Mouse (Mus musculus) midbrain, embryonic 11.5 days (tissue): ENCODE results near the gene Crip2. TPM values are rescaled to one million over a fixed set of nuclear protein-coding genes. Genes with fewer than 3 reads are reported as not detected.
A peak's percentile ranks its signal among the peaks of the same experiment; 100 is the strongest.

Experiments used
- ATAC-seq: fragments of 200-750 bp; cut with Nextera tagmentation; 2 replicates; pipeline ENCODE4 v1.8.0; 2017; ENCODE audit warnings: moderate TSS enrichment, moderate library complexity; ENCODE audit not compliant: low FRiP score
- DNase-seq: peaks from one replicate; pipeline ENCODE4 v3.0.0; 2015; ENCODE audit warnings: low spot score; ENCODE audit errors: missing footprints
- H3K27ac ChIP-seq: fragments of 300-500 bp; sonication (generic); 2 replicates; pipeline ENCODE4 v1.5.1; 2014; ENCODE audit warnings: low read depth, low read length
- H3K27me3 ChIP-seq: fragments of 300-500 bp; sonication (generic); 2 replicates; pipeline ENCODE4 v1.6.1; 2014; ENCODE audit warnings: mild to moderate bottlenecking, low read length, moderate library complexity, mixed read lengths; ENCODE audit not compliant: control insufficient read depth, insufficient read depth
- H3K36me3 ChIP-seq: fragments of 300-500 bp; sonication (generic); 2 replicates; pipeline ENCODE4 v1.6.1; 2014; ENCODE audit warnings: mild to moderate bottlenecking, low read length, moderate library complexity, mixed read lengths; ENCODE audit not compliant: control insufficient read depth, insufficient read depth
- H3K4me1 ChIP-seq: fragments of 300-500 bp; sonication (generic); 2 replicates; pipeline ENCODE4 v1.6.1; 2014; ENCODE audit warnings: low read length; ENCODE audit not compliant: control insufficient read depth, insufficient read depth
- H3K4me2 ChIP-seq: fragments of 300-500 bp; sonication (generic); 2 replicates; pipeline ENCODE4 v1.6.1; 2014; ENCODE audit warnings: mild to moderate bottlenecking, moderate library complexity
- H3K4me3 ChIP-seq: fragments of 300-500 bp; sonication (generic); 2 replicates; pipeline ENCODE4 v1.5.1; 2014; ENCODE audit warnings: low read depth, low read length
- H3K9ac ChIP-seq: fragments of 300-500 bp; sonication (generic); 2 replicates; pipeline ENCODE4 v1.6.1; 2014; ENCODE audit warnings: low read length
- H3K9me3 ChIP-seq: fragments of 300-500 bp; sonication (generic); 2 replicates; pipeline ENCODE4 v1.6.1; 2016; ENCODE audit warnings: low read length; ENCODE audit not compliant: control insufficient read depth
- WGBS: fragments of 180-500 bp; shearing (Covaris S2); extraction: QIAGEN DNeasy Blood & Tissue Kit; methylation state at CpG from one replicate; pipeline ENCODE4 v1.1.7; 2014; 5-methylcytosine and 5-hydroxymethylcytosine counted together
- polyA plus RNA-seq: library from polyadenylated mRNA; unstranded; fragments of >200 nt; fragmentation: Nextera tagmentation; extraction: Ambion mirVana; gene quantifications from 2 replicates; pipeline ENCODE4 v1.2.1, GENCODE M21; 2014

Gene Crip2
- polyA plus RNA-seq, 1 experiment from 2014 or later = 247 TPM

GRCm38 (mm10) chr12:113181020-113181419 is 41.0 kb downstream of the Crip2 start:
- Histone ChIP-seq H3K27ac (no peak overlapping the region), H3K4me2 (no peak overlapping the region), H3K9ac (no peak overlapping the region), H3K4me1 (peaks cover 2% of the 10 kb centered on the region; the same call in 1 of the 2 replicates), H3K36me3 (no peaks in the 10 kb centered on the region), H3K4me3 (no peak overlapping the region), H3K9me3 (no peaks in the 10 kb centered on the region), H3K27me3 (peaks cover 2% of the 10 kb centered on the region; the same call in 1 of the 2 replicates)
- ATAC-seq (no peak), DNase-seq (no peak)
- WGBS = 71% methylated on average over 4 of the region's 4 CpGs

GRCm38 (mm10) chr12:113184945-113185344 is 44.9 kb downstream of the Crip2 start:
- Histone ChIP-seq H3K4me3 (no peak overlapping the region), H3K9me3 (no peaks in the 10 kb centered on the region), H3K36me3 (peaks cover 8% of the 10 kb centered on the region), H3K9ac (peak overlapping the region; percentile 82; the same call in 1 of the 2 replicates), H3K4me1 (peaks cover 17% of the 10 kb centered on the region), H3K4me2 (peak overlapping the region; percentile 77; the same call in 1 of the 2 replicates), H3K27me3 (peaks cover 2% of the 10 kb centered on the region; the same call in 1 of the 2 replicates), H3K27ac (no peak overlapping the region)
- 59% methylated on average over 5 of the region's 5 CpGs for WGBS
- ATAC-seq = no peak
- DNase-seq = no peak

GRCm38 (mm10) chr12:113185442-113186291 is 45.6 kb downstream of the Crip2 start, which contains the start of gene Tmem121:
Tmem121 (plus strand) TSS chr12:113185930.
- ATAC-seq (peak; percentile 79), DNase-seq (peak; percentile 93)
- Histone ChIP-seq H3K9me3 (no peaks in the 10 kb centered on the region), H3K36me3 (peaks cover 10% of the 10 kb centered on the region), H3K4me1 (peaks cover 17% of the 10 kb centered on the region), H3K4me3 (peak within 1 kb of the TSS; percentile 72), H3K9ac (peak within 1 kb of the TSS; percentile 82), H3K4me2 (peak within 1 kb of the TSS; percentile 77), H3K27me3 (peaks cover 2% of the 10 kb centered on the region; the same call in 1 of the 2 replicates), H3K27ac (no peak within 1 kb of the TSS; the same call in 1 of the 2 replicates)
- 1% methylated on average over 62 of the region's 63 CpGs for WGBS

GRCm38 (mm10) chr12:113186326-113187010 is 46.4 kb downstream of the Crip2 start:
- H3K4me1 ChIP-seq = peaks cover 17% of the 10 kb centered on the region
- peak overlapping the region; percentile 77 for H3K4me2 ChIP-seq
- WGBS = 38% methylated on average over 12 of the region's 12 CpGs
- peak; percentile 17 for ATAC-seq
- peak overlapping the region; percentile 82 for H3K9ac ChIP-seq
- peaks cover 10% of the 10 kb centered on the region for H3K36me3 ChIP-seq
- H3K27ac ChIP-seq = no peak overlapping the region
- H3K4me3 ChIP-seq = peak overlapping the region; percentile 72
- DNase-seq = peak; percentile 87
- peaks cover 2% of the 10 kb centered on the region; the same call in 1 of the 2 replicates for H3K27me3 ChIP-seq
- no peaks in the 10 kb centered on the region for H3K9me3 ChIP-seq

- peak overlapping the region; percentile 21 for H3K9ac ChIP-seq
- no peaks in the 10 kb centered on the region for H3K9me3 ChIP-seq
- H3K27me3 ChIP-seq = peaks cover 2% of the 10 kb centered on the region; the same call in 1 of the 2 replicates
- peak overlapping the region; percentile 72 for H3K4me3 ChIP-seq
- H3K4me2 ChIP-seq = peak overlapping the region; percentile 77
- peak; percentile 85 for DNase-seq
- ATAC-seq = no peak
- H3K27ac ChIP-seq = no peak overlapping the region
- peaks cover 10% of the 10 kb centered on the region for H3K36me3 ChIP-seq
- 54% methylated on average over 4 of the region's 4 CpGs for WGBS
- peaks cover 17% of the 10 kb centered on the region for H3K4me1 ChIP-seq
Observed at GRCm38 (mm10) chr12:113187011-113187375, 47.0 kb downstream of the Crip2 start.

GRCm38 (mm10) chr12:113187584-113188295 is 47.7 kb downstream of the Crip2 start:
- H3K4me1 ChIP-seq = peaks cover 17% of the 10 kb centered on the region
- peak overlapping the region; percentile 77 for H3K4me2 ChIP-seq
- H3K27ac ChIP-seq = no peak overlapping the region
- ATAC-seq (peak; percentile 61), DNase-seq (peak; percentile 99)
- H3K36me3 ChIP-seq = peaks cover 10% of the 10 kb centered on the region
- WGBS = 5% methylated on average over 56 of the region's 56 CpGs
- H3K4me3 ChIP-seq = peak overlapping the region; percentile 34
- peak overlapping the region; percentile 50; the same call in 1 of the 2 replicates for H3K9ac ChIP-seq
- H3K27me3 ChIP-seq = peaks cover 2% of the 10 kb centered on the region; the same call in 1 of the 2 replicates
- H3K9me3 ChIP-seq = no peaks in the 10 kb centered on the region

- Histone ChIP-seq H3K4me1 (peaks cover 17% of the 10 kb centered on the region), H3K27ac (no peak overlapping the region), H3K9ac (no peak overlapping the region), H3K9me3 (no peaks in the 10 kb centered on the region), H3K4me3 (peak overlapping the region; percentile 34), H3K36me3 (peaks cover 10% of the 10 kb centered on the region), H3K4me2 (peak overlapping the region; percentile 77), H3K27me3 (peaks cover 2% of the 10 kb centered on the region; the same call in 1 of the 2 replicates)
- WGBS = 91% methylated on average over 51 of the region's 51 CpGs
- ATAC-seq (no peak), DNase-seq (no peak)
Observed at GRCm38 (mm10) chr12:113188349-113189055, 48.5 kb downstream of the Crip2 start.

GRCm38 (mm10) chr12:113193423-113193822 is 53.4 kb downstream of the Crip2 start:
- H3K4me3 ChIP-seq = no peak overlapping the region
- H3K9me3 ChIP-seq = no peaks in the 10 kb centered on the region; the same call in 1 of the 2 replicates
- H3K36me3 ChIP-seq = peaks cover 8% of the 10 kb centered on the region
- no peaks in the 10 kb centered on the region for H3K27me3 ChIP-seq
- H3K9ac ChIP-seq = no peak overlapping the region
- ATAC-seq (no peak), DNase-seq (no peak)
- no peak overlapping the region for H3K4me2 ChIP-seq
- H3K27ac ChIP-seq = no peak overlapping the region
- 87% methylated on average over 2 of the region's 2 CpGs for WGBS
- H3K4me1 ChIP-seq = no peaks in the 10 kb centered on the region
